Mouse (Mus musculus) thymus, adult 2 months (tissue): ENCODE data around the gene Gm44965. TPM values are rescaled to one million over a fixed set of nuclear protein-coding genes. Genes with fewer than 3 reads are reported as not detected.

ENCODE experiments used
- DNase-seq: peaks from one replicate; pipeline ENCODE4 v3.0.0; 2021
- H3K27ac ChIP-seq: fragments of 200-500 bp; 2 replicates; pipeline ENCODE4 v1.5.1; 2012; ENCODE audit warnings: low read length, control low read depth; ENCODE audit not compliant: control insufficient read depth, insufficient read depth
- H3K27me3 ChIP-seq: fragments of 200-500 bp; 2 replicates; pipeline ENCODE4 v1.6.1; 2012; ENCODE audit warnings: mild to moderate bottlenecking, low read length, moderate library complexity, mixed read lengths; ENCODE audit not compliant: control insufficient read depth, insufficient read depth
- H3K36me3 ChIP-seq: fragments of 200-500 bp; 2 replicates; pipeline ENCODE4 v1.6.1; 2012; ENCODE audit warnings: mild to moderate bottlenecking, low read length, moderate library complexity; ENCODE audit not compliant: control insufficient read depth, insufficient read depth
- H3K4me1 ChIP-seq: fragments of 200-500 bp; replicated peaks from 2 replicates; pipeline ENCODE4 v1.6.1; 2012; ENCODE audit warnings: low read length; ENCODE audit not compliant: control insufficient read depth, insufficient read depth
- H3K4me3 ChIP-seq: fragments of 200-500 bp; 2 replicates; pipeline ENCODE4 v1.5.1; 2012; ENCODE audit warnings: mild to moderate bottlenecking, low read length, control low read depth, moderate library complexity; ENCODE audit not compliant: control insufficient read depth, insufficient read depth
- CTCF ChIP-seq: fragments of 200-500 bp; IDR thresholded peaks from 2 replicates; pipeline ENCODE4 v1.5.1; 2012; ENCODE audit warnings: mild to moderate bottlenecking, control low read depth, low read length, moderate library complexity, borderline replicate concordance; ENCODE audit not compliant: control insufficient read depth, poor library complexity, insufficient read depth; ENCODE audit errors: extremely low read depth
- POLR2A ChIP-seq: fragments of 200-500 bp; IDR thresholded peaks from 2 replicates; pipeline ENCODE4 v1.6.1; 2012; ENCODE audit warnings: mild to moderate bottlenecking, low read length, control low read depth, moderate library complexity; ENCODE audit not compliant: control insufficient read depth, poor library complexity, insufficient read depth; ENCODE audit errors: extremely low read depth
- WGBS: fragments of 180-500 bp; shearing (Covaris S2); methylation state at CpG from one replicate; pipeline ENCODE4 v1.1.7; 2018; 5-methylcytosine and 5-hydroxymethylcytosine counted together
- polyA plus RNA-seq: library from polyadenylated mRNA; depleted of rRNA; stranded (reverse); fragments of >200 nt; gene quantifications from 2 replicates; pipeline ENCODE4 v1.2.3, GENCODE M21; 2012

Gene Gm44965
- polyA plus RNA-seq, 1 experiment = not detected

DNA sequence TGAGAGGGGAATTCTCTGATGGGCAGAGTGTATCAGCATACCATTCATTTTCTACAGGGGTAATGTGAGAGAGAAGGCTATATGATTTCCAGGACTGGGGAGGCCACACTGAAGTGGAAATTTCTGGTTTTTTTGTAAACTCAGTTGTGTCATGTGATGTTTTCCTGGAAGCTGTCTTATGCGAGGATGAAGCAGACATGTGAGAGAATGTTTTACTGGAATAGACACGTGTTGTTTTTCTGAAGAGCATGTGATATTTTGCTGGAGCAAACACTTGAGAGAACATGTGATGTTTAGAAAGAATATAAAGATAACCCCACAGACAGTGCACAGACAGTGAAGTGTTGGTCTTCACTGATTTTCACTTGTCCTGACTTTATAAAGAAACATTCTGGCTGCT, 44.8 kb downstream of the Gm44965 start:
- TF ChIP-seq POLR2A = no peak
- no peak for TF ChIP-seq CTCF
- no peak for DNase-seq
- H3K4me3 ChIP-seq = no peak overlapping the region
- no peak overlapping the region for H3K27ac ChIP-seq
- no peaks in the 10 kb centered on the region for H3K4me1 ChIP-seq
- no peaks in the 10 kb centered on the region for H3K36me3 ChIP-seq
- H3K27me3 ChIP-seq = no peaks in the 10 kb centered on the region
- WGBS = 80% methylated on average over 2 of the region's 2 CpGs

DNA sequence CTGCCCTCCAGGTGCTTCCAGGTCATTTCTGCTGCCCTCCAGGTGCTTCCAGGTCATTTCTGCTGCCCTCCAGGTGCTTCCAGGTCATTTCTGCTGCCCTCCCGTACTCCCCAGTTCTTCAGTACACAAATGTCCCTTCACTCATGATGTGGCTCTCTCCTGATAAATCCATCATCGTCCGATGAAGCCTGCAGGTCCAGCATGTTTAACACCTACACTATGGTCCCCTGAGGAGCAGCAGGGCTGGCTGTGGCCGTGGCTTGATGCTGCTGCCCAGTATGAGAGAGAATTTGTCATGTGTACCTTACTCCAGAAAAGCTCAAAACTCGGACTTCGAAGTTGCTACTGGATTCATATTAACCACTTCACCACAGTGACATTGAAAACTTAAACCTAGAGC, 47.6 kb downstream of the Gm44965 start:
- Histone ChIP-seq H3K27me3 (no peaks in the 10 kb centered on the region), H3K4me3 (no peak overlapping the region), H3K36me3 (no peaks in the 10 kb centered on the region), H3K4me1 (0 out of 2 replicates have a peak, but pooled peaks cover 3% of the 10 kb centered on the region), H3K27ac (no peak overlapping the region)
- 90% methylated on average over 6 of the region's 6 CpGs for WGBS
- no peak for TF ChIP-seq POLR2A
- TF ChIP-seq CTCF = no peak
- DNase-seq = no peak

DNA sequence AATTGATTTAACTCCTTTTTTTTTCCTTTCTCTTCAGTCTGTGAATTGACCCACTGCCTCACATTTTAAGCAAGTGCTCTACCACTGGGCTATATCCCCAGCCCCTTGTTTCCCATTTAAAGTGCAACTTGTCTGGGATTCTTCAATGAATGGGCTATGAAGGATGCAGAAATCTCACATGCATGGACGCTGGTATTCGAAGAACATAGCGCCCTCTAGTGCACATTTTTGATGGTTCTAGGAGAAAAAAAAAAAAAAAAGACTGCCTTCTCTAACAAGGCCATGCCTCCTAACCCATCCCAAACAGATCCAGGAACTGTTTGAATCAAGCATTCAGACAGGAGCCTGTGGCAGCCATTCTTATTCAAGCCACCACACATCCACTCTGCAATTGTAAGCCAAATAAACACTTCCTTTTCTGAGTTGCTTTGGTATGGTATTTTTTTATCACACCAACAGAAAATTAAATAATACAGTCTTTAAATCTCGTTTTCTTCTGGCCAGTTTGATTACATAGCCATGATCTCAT, 49.1 kb downstream of the Gm44965 start:
- Histone ChIP-seq H3K4me1 (peaks cover 4% of the 10 kb centered on the region), H3K27ac (no peak overlapping the region), H3K36me3 (no peaks in the 10 kb centered on the region), H3K4me3 (no peak overlapping the region), H3K27me3 (no peaks in the 10 kb centered on the region)
- WGBS = 22% methylated on average over 4 of the region's 4 CpGs
- TF ChIP-seq POLR2A (no peak), CTCF (no peak)
- no peak for DNase-seq

DNA sequence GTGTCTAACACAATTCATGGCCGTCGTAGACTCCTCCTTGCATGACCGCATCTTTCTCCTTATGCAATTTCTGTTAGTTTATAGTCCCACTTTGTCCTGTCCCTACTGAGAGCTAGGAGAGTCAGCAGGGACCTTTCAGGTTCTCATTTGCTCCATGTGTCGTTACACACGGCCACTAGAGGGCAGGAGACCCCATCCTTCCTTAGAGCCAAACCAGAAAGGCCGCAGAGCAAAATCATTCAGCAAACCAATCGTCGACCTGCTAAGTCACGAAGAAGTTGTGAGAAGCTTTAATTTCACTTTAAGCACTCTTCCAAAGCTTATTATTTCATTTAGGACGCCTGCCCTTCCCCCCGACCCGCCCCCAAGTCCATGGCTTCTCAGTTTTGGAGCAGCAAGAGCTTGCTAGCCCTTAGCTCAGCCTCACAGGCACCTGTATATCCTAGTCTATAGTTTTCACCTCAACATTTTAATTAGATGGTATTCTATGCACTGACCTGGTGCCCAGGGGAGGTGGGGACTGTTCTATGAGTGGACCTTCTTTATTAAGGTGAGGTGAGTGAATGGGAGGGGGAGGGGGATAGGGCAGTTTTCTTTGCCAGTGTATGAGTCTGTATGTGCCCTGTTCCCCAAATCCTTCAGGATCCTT, 52.0 kb downstream of the Gm44965 start:
- Histone ChIP-seq H3K4me1 (peaks cover 20% of the 10 kb centered on the region), H3K27ac (no peak overlapping the region), H3K4me3 (no peak overlapping the region), H3K27me3 (no peaks in the 10 kb centered on the region), H3K36me3 (peaks cover 11% of the 10 kb centered on the region)
- peak; percentile 78 for DNase-seq
- WGBS = 6% methylated on average over 12 of the region's 12 CpGs
- no peak for TF ChIP-seq CTCF
- TF ChIP-seq POLR2A = no peak

DNA sequence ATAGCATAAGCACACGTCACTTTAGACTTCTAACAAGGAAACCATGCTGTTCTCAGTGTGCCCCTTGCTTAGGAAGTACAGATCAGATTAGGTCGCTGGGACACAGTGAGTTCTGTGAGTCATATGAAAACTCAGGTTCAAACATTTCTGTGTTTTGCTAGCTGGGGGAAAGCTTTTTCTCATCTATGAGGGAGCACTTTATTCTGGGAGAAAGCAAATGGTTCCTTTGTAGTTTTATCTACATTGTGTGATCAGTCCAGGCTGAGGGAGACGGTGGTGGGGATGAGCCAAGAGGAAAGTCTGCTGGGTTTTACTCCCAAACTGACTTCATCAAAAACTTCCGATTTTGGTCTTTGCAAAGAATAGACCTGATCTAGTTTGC, 52.6 kb downstream of the Gm44965 start:
- peaks cover 20% of the 10 kb centered on the region for H3K4me1 ChIP-seq
- H3K27ac ChIP-seq = no peak overlapping the region
- TF ChIP-seq POLR2A (no peak), CTCF (no peak)
- H3K27me3 ChIP-seq = no peaks in the 10 kb centered on the region
- no peak overlapping the region for H3K4me3 ChIP-seq
- no peak for DNase-seq
- peaks cover 17% of the 10 kb centered on the region for H3K36me3 ChIP-seq
- 83% methylated on average over 4 of the region's 4 CpGs for WGBS

DNA sequence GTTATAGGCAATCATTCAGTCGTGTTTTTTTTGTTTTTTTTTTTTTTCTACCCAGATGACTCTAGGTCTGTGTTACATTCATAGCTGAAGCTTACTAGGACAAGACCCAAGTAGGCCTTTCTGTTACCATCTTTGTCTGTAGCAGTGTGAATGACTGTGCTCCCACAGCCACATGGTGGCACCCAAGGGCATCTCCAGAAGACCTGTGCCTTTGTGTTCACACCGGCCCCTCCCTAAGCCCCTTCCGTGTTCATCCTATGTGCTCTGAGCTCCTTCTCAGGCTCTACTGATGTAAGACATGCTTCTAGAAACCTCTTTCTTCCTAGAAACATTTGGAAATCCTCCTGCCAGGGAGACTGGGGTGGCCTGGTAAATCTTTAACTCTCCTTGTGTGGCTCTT, 53.3 kb downstream of the Gm44965 start, which contains the start of gene Gimap8:
TSS of gene Gimap8 (plus strand) at position 240 of the 400 bp plus-strand sequence.
- WGBS = 2% methylated on average over 3 of the region's 3 CpGs
- peaks cover 22% of the 10 kb centered on the region for H3K36me3 ChIP-seq
- TF ChIP-seq CTCF (peak; percentile 64; the same call in 1 of the 2 replicates), POLR2A (no peak)
- peak within 1 kb of the TSS; percentile 50 for H3K4me3 ChIP-seq
- DNase-seq = peak; percentile 90
- no peaks in the 10 kb centered on the region for H3K27me3 ChIP-seq
- H3K27ac ChIP-seq = peak within 1 kb of the TSS; percentile 72
- H3K4me1 ChIP-seq = peaks cover 20% of the 10 kb centered on the region

DNA sequence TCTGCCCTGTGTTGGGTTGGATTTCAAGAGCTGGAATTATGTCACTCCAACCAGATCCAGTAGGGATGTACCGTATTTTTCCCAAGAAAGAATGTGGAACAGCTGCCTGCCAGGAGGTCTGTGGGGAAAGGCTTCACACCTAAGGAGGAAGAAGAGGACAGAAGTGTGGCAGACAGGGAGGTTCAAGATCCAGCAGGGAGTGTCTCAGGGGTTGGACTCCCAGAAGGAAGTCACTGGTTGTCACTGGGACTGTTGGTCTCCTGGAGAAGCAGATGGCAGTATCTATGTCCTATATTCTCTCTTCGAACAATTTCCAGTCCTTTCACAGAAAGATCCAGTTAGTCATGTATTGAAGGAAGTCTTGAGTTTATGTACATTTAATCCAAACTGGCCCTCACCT, 53.9 kb downstream of the Gm44965 start:
- H3K4me3 ChIP-seq = peak overlapping the region; percentile 50
- TF ChIP-seq POLR2A (no peak), CTCF (no peak)
- H3K27ac ChIP-seq = peak overlapping the region; percentile 72; the same call in 1 of the 2 replicates
- no peak for DNase-seq
- H3K36me3 ChIP-seq = peaks cover 22% of the 10 kb centered on the region
- H3K4me1 ChIP-seq = peaks cover 20% of the 10 kb centered on the region
- 66% methylated on average over 2 of the region's 2 CpGs for WGBS
- H3K27me3 ChIP-seq = no peaks in the 10 kb centered on the region
